Mouse (Mus musculus) testis, adult 2 months (tissue): ENCODE measurements around the gene Depdc1b.

Experiments
- CTCF ChIP-seq: fragments of 200-500 bp; IDR thresholded peaks from 2 replicates; pipeline ENCODE4 v1.5.1; 2012; ENCODE audit warnings: low read depth, mild to moderate bottlenecking, inconsistent platforms, low read length, moderate library complexity; ENCODE audit not compliant: control insufficient read depth, insufficient read depth, insufficient replicate concordance
- POLR2A ChIP-seq: fragments of 200-500 bp; IDR thresholded peaks from 2 replicates; pipeline ENCODE4 v1.6.1; 2012; ENCODE audit warnings: low read depth, mild to moderate bottlenecking, inconsistent platforms, low read length, moderate library complexity; ENCODE audit not compliant: control insufficient read depth

- TF ChIP-seq POLR2A (no peak), CTCF (no peak)
Observed at GRCm38 (mm10) chr13:108304680-108305079, 11.5 kb upstream of the Depdc1b start.
